Mouse (Mus musculus) embryo, embryonic 9.5 days (tissue): ENCODE data around the gene Ubd.
A peak's percentile ranks its signal among the peaks of the same experiment; 100 is the strongest.
"Not testable (repeated sequence)": the region's sequence is repeated elsewhere in the genome, so short reads cannot be mapped to it uniquely, and the experiment has no call there.

ENCODE experiments used
- DNase-seq: peaks from one replicate; pipeline ENCODE4 v3.0.0-alpha.2; 2017; ENCODE audit errors: extremely low spot score

Ubd gene

DNA sequence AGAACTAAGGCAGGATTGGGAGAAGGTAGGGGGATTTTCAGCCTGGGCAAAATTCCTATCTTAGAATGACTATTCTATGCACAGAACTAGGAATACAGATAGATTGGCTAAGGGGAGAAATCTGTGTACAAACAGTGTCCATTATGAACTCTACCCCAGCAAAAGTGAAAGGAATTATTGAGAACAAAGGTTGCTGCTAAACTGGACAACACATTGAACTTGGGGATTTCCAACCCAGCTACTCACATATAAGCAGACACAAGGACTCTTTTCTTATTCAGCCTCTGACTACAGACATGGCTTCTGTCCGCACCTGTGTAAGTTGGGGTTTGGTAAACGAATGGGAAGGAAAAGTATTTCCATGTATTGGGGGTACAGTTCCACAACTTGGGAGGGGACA is at the start of gene Ubd:
Gene Ubd (plus strand): TSS at position 237 of the 400 bp plus-strand sequence.
- no peak for DNase-seq

GRCm38 (mm10) chr17:37161394-37161793 is 32.3 kb upstream of the Ubd start, which contains the start of gene Olfr93:
Olfr93 (minus strand) TSS chr17:37161494.
- no peak for DNase-seq

- no peak for DNase-seq
Observed at GRCm38 (mm10) chr17:37185474-37185873, 8.2 kb upstream of the Ubd start.

GRCm38 (mm10) chr17:37190711-37191110 is 3.0 kb upstream of the Ubd start:
- DNase-seq = peak; percentile 18

- DNase-seq = no peak
Observed at GRCm38 (mm10) chr17:37193032-37193431, 660 bp upstream of the Ubd start.

DNA sequence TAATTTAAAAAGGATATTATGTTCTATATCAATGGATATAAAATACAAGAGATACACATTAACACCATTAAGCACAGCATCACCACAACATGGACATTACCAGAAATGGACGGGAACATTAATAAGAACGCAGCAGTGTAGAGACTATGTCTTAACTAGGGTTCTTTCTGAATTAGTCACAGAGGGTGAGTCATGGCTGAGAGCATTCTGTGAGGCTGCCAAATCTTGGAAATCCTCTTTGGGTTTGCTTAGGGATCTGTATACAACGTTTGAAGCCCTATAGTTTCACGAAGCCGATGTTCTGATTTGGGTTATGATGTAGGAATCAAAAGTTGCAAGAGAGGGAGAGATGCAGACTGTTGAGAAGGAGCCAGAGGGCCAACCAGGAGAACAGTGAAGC is 1.1 kb downstream of the Ubd start:
- no peak for DNase-seq

- DNase-seq = peak; percentile 76
Observed at GRCm38 (mm10) chr17:37196845-37197724, 3.4 kb downstream of the Ubd start.

DNA sequence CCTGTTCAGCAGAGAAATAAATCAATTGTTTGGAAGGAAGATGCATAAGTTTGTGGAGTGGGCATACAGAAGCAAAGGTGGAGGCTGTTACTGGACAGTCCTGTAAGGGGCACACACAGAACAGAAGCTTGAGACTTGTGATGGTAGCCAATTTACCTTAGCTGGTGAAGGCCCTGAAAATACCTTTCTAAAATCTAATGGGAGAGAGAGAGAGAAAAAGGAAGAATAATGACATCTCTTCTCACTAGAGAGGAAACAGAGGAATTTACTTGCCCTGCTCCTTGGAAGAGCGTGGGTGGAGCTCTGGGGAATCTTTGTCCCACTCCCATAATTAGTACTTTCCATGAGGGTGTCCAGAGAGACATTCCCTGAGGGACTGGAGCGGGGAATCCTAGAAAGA is 7.2 kb downstream of the Ubd start, which contains the start of gene Olfr94:
Gene Olfr94 (minus strand): TSS at position 101 of the 400 bp plus-strand sequence.
- no peak for DNase-seq

DNA sequence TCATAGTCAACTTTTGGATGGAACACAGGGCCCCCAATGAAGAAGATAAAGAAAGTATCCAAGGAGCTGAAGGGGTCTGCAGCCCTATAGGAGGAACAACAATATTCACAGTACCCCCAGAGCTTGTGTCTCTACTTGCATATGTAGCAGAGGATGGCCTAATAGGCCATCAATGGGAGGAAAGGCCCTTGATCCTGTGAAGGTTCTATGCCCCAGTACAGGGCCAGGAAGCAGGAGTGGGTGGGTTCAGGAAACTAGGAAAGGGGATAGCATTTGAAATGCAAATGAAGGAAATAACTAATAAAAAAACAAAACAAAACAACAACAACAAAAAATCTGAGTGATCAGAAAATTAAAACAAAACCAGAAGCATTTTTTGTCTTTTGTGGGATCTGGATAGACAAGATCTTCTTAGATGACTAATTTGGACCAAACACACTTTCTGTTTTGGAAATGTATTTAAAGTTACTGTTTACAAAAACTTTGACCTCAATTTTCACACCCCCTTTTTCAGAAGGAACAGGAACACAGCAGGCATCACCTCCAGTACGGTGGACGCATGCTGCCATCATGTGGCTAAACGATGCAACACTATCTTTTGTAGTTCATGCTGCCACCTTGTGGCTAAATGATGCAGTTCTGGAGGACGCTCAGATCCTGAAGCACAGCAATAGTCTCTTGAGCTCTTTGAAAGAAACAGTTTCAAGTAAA is 9.7 kb downstream of the Ubd start:
- DNase-seq = peak; percentile 76

- no peak for DNase-seq
Observed at GRCm38 (mm10) chr17:37203917-37204236, 10.2 kb downstream of the Ubd start.

- DNase-seq = peak; percentile 23
Observed at GRCm38 (mm10) chr17:37210884-37211768, 17.4 kb downstream of the Ubd start.

DNA sequence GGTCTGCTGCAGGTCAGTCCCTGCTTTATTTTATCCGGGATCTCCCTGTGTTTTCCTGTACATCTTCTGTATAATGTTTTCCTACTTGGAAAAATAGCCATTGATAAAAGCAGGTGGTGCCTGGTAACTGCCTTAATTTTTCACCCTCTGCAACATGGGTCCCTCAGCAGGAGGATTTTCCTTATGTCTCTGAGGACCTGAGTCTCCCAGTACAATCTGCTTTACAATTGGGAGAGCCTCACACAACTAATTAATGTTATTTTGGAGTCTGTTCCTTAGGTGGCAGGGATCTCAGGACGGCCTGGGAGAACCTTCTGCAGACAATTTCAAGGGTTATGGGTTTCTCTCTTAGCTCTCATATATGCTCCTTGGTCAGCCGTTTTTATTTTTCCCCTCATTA is 19.3 kb downstream of the Ubd start, which contains the start of gene Olfr95:
Gene Olfr95 (minus strand): TSS at position 101 of the 400 bp plus-strand sequence.
- DNase-seq = no peak

- DNase-seq = no peak
Observed at GRCm38 (mm10) chr17:37218486-37218885, 24.8 kb downstream of the Ubd start.

DNA sequence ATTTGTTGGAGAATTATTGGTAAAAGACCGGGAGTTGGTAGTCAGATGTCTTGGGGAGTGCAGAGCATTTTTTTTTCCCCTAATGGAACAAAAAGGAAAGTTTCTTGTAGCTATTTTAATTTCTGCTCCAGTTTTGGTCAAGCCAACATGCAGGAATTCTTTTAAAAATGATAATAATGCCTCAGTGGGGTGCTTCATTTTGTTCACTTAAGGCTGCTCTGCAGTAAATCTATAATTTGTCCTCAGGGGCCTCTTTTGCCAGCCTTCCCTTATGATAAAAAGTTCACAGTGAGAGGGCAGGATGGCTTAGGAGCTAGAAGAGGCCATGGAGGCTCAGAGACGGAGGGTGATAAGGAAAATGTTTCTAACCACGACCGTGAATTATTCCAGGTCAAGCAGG is 26.2 kb downstream of the Ubd start, which contains the start of gene Olfr96:
Gene Olfr96 (plus strand): TSS at position 301 of the 400 bp plus-strand sequence.
- DNase-seq = no peak

DNA sequence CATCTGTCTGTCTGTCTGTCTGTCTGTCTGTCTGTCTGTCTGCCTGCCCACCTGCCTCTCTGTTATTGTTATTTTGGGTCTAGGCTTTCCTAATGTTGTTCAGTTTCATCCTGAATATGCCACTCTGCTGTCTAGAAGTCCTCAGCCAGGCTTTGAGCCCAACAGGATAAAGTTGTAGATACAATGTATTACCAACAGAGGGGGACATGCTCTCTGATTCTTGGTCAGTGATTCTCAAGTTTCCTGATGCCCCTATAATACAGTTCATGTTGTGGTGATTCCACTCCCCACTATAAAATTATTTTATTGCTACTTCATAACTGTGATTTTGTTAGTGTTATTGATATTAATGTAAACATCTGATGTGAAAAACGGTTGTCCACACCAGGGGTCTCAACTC is 28.2 kb downstream of the Ubd start:
- DNase-seq = no peak

DNA sequence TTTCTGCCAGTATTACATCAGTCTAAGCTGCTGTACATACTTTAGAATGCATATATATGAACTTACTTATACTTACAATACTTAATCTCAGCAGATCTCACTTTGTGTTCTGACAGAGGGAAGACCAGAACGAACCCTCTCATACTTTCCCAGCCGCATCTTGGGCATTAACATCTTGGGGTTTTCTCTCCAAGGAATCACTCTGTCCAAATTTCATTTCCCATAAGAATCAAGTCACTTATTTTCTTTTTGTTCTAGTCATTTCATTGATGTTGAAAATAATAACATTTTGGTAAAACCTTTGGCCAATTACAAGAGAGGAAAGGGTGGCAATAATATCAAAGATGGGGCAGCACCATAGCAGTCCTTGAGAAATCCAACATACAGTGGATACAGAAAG is 43.5 kb downstream of the Ubd start, which contains the start of gene Olfr97:
Gene Olfr97 (minus strand): TSS at position 101 of the 400 bp plus-strand sequence.
- DNase-seq = not testable (repeated sequence)

GRCm38 (mm10) chr17:37242198-37242597 is 48.5 kb downstream of the Ubd start:
- no peak for DNase-seq
